Mouse (Mus musculus): ENCODE measurements around the gene Sall1. TPM values are rescaled to one million over a fixed set of nuclear protein-coding genes. Genes with fewer than 3 reads are reported as not detected.

Gene Sall1
- polyA plus RNA-seq, 1 experiment from 2014 or later: 2.8 TPM

DNA sequence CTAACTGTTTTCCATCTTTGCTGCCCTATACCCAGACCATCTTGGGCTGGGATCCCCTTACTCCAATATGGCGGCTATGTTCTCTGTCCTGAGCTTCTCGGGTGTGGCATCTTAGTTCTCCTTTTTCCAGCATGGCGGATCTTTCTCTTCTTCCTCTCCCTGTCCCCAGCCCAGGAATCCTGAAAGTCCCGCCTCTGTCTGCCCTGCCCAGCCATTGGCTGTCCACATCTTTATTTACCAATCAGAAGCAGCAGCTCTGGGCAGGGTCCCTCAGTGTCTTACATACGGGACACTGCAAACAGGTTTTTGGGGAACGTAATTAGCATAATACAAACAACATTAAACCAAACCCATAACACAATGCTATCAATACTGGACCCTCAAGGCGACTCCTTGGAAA lies 8.9 kb upstream of the Sall1 start:
- 89% methylated on average over 7 of the region's 7 CpGs for WGBS
- no peaks in the 10 kb centered on the region for H3K9me3 ChIP-seq (ENCODE audit: control insufficient read depth, low read length)
- H3K9ac ChIP-seq (ENCODE audit: low read length): no peak overlapping the region
- no peaks in the 10 kb centered on the region for H3K36me3 ChIP-seq (ENCODE audit: control insufficient read depth, insufficient read depth, low read length)
- H3K27me3 ChIP-seq (replicated peaks; ENCODE audit: control insufficient read depth, insufficient read depth, low read length): peaks cover 24% of the 10 kb centered on the region
- ATAC-seq (replicated peaks; ENCODE audit: low FRiP score, low TSS enrichment, low read depth): no peak
- DNase-seq (ENCODE audit: low spot score): no peak
- no peaks in the 10 kb centered on the region for H3K4me1 ChIP-seq (replicated peaks; ENCODE audit: control insufficient read depth, insufficient read depth, low read length)
- H3K4me3 ChIP-seq (ENCODE audit: low read depth, low read length): no peak overlapping the region
- H3K4me2 ChIP-seq (ENCODE audit: low read length): no peak overlapping the region
- no peak overlapping the region for H3K27ac ChIP-seq (ENCODE audit: low read depth)

DNA sequence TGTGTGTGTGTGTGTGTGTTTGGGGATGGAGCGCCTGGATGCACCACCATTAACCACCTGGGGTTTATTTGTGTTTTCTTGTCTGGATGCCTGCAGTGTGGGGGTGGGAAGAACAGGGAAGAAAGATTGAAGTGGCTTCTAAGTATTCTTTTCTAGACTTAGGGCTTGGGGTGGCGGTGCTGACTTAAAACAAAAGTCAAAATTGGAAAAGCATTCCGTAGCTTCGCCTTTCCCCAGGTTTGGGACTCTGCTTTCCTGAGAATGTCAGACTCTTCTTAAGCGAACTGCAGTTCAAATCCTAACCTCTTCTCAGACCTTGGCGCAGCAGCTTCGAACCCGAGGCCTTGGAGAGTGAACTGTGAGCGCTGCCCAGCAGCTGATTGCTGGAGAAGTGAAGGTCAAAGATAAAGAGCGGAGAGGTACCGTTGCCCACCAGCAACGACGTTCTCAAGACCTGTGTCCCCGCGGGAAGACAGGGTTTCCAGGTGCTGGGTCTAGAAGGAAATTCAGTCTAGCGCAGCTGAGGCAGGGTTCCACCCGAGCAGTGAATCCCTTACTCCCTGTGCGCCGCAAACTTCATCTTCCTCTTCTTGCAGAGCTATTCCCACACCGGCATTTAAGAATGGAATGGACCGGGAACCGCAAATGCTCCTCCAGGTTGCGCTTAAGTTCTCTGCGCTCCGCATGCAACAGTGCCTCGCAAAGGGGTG lies 2.8 kb upstream of the Sall1 start:
- Histone ChIP-seq H3K4me3 (ENCODE audit: low read depth, low read length) (no peak overlapping the region), H3K4me1 (replicated peaks; ENCODE audit: control insufficient read depth, insufficient read depth, low read length) (peaks cover 1% of the 10 kb centered on the region; the same call in 1 of the 2 replicates), H3K27me3 (replicated peaks; ENCODE audit: control insufficient read depth, insufficient read depth, low read length) (peaks cover 79% of the 10 kb centered on the region), H3K27ac (ENCODE audit: low read depth) (no peak overlapping the region), H3K4me2 (ENCODE audit: low read length) (no peak overlapping the region), H3K9ac (ENCODE audit: low read length) (no peak overlapping the region), H3K36me3 (ENCODE audit: control insufficient read depth, insufficient read depth, low read length) (no peaks in the 10 kb centered on the region), H3K9me3 (ENCODE audit: control insufficient read depth, low read length) (no peaks in the 10 kb centered on the region)
- DNase-seq (ENCODE audit: low spot score) (peak; percentile 70), ATAC-seq (replicated peaks; ENCODE audit: low FRiP score, low TSS enrichment, low read depth) (no peak)
- WGBS: 3% methylated on average over 26 of the region's 26 CpGs

GRCm38 (mm10) chr8:89046226-89046625 lies 2.3 kb upstream of the Sall1 start:
- H3K9me3 ChIP-seq (ENCODE audit: control insufficient read depth, low read length): no peaks in the 10 kb centered on the region
- no peak overlapping the region for H3K27ac ChIP-seq (ENCODE audit: low read depth)
- H3K9ac ChIP-seq (ENCODE audit: low read length): no peak overlapping the region
- ATAC-seq (replicated peaks; ENCODE audit: low FRiP score, low TSS enrichment, low read depth) (no peak), DNase-seq (ENCODE audit: low spot score) (peak; percentile 77)
- under 1% methylated on average over 13 of the region's 15 CpGs for WGBS
- no peaks in the 10 kb centered on the region for H3K36me3 ChIP-seq (ENCODE audit: control insufficient read depth, insufficient read depth, low read length)
- H3K27me3 ChIP-seq (replicated peaks; ENCODE audit: control insufficient read depth, insufficient read depth, low read length): peaks cover 84% of the 10 kb centered on the region
- H3K4me1 ChIP-seq (replicated peaks; ENCODE audit: control insufficient read depth, insufficient read depth, low read length): peaks cover 3% of the 10 kb centered on the region; the same call in 1 of the 2 replicates
- H3K4me2 ChIP-seq (ENCODE audit: low read length): peak overlapping the region; percentile 26; the same call in 1 of the 2 replicates
- H3K4me3 ChIP-seq (ENCODE audit: low read depth, low read length): peak overlapping the region; percentile 13; the same call in 1 of the 2 replicates

DNA sequence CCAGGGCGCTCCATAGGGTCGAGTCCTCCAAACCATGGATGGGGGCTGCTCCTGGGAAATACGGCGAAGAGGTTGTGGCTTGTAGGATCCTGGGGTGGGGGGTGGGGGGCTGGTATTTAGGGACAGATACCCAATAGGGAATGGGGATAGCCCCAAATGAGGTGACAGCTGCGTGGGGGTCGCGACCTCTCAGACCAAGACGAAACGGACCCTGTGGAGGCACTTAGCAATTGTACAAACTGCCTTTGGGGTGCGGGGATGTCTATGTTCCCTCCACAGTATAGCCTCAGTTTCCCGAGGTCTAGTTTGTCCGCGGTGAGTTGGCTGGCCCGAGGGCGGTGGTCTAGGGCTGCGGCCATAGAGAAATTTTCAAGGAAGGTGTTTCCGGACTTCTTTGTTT lies 1.8 kb upstream of the Sall1 start:
- no peak overlapping the region for H3K4me2 ChIP-seq (ENCODE audit: low read length)
- peaks cover 86% of the 10 kb centered on the region for H3K27me3 ChIP-seq (replicated peaks; ENCODE audit: control insufficient read depth, insufficient read depth, low read length)
- H3K27ac ChIP-seq (ENCODE audit: low read depth): no peak overlapping the region
- H3K9ac ChIP-seq (ENCODE audit: low read length): no peak overlapping the region
- peak; percentile 61 for DNase-seq (ENCODE audit: low spot score)
- peak overlapping the region; percentile 13; the same call in 1 of the 2 replicates for H3K4me3 ChIP-seq (ENCODE audit: low read depth, low read length)
- WGBS: 4% methylated on average over 17 of the region's 17 CpGs
- H3K4me1 ChIP-seq (replicated peaks; ENCODE audit: control insufficient read depth, insufficient read depth, low read length): peaks cover 3% of the 10 kb centered on the region; the same call in 1 of the 2 replicates
- H3K36me3 ChIP-seq (ENCODE audit: control insufficient read depth, insufficient read depth, low read length): no peaks in the 10 kb centered on the region
- no peak for ATAC-seq (replicated peaks; ENCODE audit: low FRiP score, low TSS enrichment, low read depth)
- no peaks in the 10 kb centered on the region for H3K9me3 ChIP-seq (ENCODE audit: control insufficient read depth, low read length)

DNA sequence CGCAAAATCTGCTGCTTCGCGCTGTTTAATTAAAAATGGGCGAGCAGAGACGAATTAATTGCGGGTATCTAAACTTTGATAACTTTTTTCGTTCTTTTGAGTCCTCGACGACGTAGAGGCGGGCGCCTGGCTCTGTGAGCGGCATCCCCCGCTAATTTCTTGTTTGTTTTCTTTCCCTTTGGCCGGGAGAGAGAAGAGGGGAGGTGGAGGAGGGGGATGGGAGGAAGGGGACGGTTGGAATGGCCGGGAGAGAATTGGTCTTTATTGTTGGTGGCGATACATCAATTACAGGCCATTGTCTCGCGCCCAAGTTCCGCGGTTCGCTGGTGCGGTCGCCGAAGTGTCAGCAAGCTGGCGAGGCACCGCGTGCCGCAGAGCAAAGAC lies 1.2 kb upstream of the Sall1 start:
- DNase-seq (ENCODE audit: low spot score) (no peak), ATAC-seq (replicated peaks; ENCODE audit: low FRiP score, low TSS enrichment, low read depth) (no peak)
- peak overlapping the region; percentile 85 for H3K4me2 ChIP-seq (ENCODE audit: low read length)
- no peaks in the 10 kb centered on the region for H3K9me3 ChIP-seq (ENCODE audit: control insufficient read depth, low read length)
- no peaks in the 10 kb centered on the region for H3K36me3 ChIP-seq (ENCODE audit: control insufficient read depth, insufficient read depth, low read length)
- H3K4me1 ChIP-seq (replicated peaks; ENCODE audit: control insufficient read depth, insufficient read depth, low read length): peaks cover 3% of the 10 kb centered on the region; the same call in 1 of the 2 replicates
- 0 out of 2 replicates have a peak overlapping the region, but pooled peaks have one; percentile 57 for H3K4me3 ChIP-seq (ENCODE audit: low read depth, low read length)
- H3K9ac ChIP-seq (ENCODE audit: low read length): no peak overlapping the region
- WGBS: 1% methylated on average over 30 of the region's 30 CpGs
- H3K27me3 ChIP-seq (replicated peaks; ENCODE audit: control insufficient read depth, insufficient read depth, low read length): peaks cover 90% of the 10 kb centered on the region
- H3K27ac ChIP-seq (ENCODE audit: low read depth): no peak overlapping the region

DNA sequence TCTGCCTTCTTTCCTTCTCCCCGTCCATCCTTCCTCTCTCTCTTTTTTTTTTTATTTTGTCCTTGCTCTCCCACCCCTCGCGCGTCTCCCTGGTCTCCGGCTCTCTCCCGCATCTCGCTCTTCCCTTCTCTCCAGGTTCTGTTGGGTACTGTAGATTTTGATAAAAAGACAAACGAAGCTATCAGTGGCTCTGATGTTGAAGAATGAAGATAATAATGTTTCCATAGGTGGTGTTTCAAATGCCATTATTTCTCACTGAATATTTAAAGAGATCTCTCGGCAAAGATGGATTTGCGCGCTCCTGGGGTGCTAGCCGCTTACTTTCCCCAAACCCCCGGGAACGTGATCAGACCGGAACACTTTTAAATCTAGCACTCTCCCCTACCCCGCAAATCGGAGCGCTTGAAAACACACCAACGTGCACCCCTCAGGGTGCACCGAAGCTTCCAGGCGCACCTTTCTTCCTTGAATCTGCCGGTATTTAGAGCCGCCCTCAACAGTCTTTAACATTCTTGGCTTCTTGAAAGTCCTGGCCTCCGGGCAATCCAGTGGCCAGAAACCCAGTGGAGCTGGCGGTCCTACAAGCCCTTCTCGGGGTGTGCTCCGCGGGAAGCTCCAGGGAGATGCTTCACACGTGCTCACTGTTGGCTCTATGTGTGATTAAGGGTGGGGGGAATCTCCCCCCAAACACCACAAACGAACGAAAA lies 702 bp upstream of the Sall1 start:
- H3K36me3 ChIP-seq (ENCODE audit: control insufficient read depth, insufficient read depth, low read length): no peaks in the 10 kb centered on the region
- peak overlapping the region; percentile 85 for H3K4me2 ChIP-seq (ENCODE audit: low read length)
- H3K9ac ChIP-seq (ENCODE audit: low read length): no peak overlapping the region
- peaks cover 93% of the 10 kb centered on the region for H3K27me3 ChIP-seq (replicated peaks; ENCODE audit: control insufficient read depth, insufficient read depth, low read length)
- H3K27ac ChIP-seq (ENCODE audit: low read depth): no peak overlapping the region
- H3K9me3 ChIP-seq (ENCODE audit: control insufficient read depth, low read length): no peaks in the 10 kb centered on the region
- ATAC-seq (replicated peaks; ENCODE audit: low FRiP score, low TSS enrichment, low read depth) (no peak), DNase-seq (ENCODE audit: low spot score) (peak; percentile 85)
- WGBS: under 1% methylated on average over 31 of the region's 31 CpGs
- peaks cover 3% of the 10 kb centered on the region; the same call in 1 of the 2 replicates for H3K4me1 ChIP-seq (replicated peaks; ENCODE audit: control insufficient read depth, insufficient read depth, low read length)
- H3K4me3 ChIP-seq (ENCODE audit: low read depth, low read length): peak overlapping the region; percentile 57

DNA sequence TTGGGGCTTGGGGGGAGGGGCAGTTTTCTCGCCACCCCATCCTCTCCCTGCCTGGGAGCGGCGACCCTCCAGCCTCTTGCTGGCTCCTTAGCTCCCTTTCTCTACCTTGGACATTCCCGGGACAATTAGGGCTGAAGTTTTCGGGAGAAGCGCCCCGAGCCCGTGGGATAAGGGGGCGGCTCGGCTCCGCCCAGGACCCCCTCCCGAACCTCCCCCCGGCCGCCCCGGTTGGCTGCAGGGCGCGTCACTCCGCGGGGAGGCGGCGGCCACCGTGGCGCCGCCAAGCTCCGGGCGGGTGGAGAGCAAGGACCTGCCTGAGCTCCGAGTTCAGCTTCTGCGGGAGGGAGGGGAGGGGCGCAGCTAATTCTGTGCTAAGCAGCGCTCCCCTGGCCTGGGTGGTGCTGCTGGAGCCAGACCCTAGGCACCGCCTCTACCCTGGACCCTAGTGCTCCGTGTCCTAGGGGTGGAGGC lies 556 bp downstream of the Sall1 start:
- DNase-seq (ENCODE audit: low spot score) (peak; percentile 82), ATAC-seq (replicated peaks; ENCODE audit: low FRiP score, low TSS enrichment, low read depth) (peak; percentile 70)
- H3K4me1 ChIP-seq (replicated peaks; ENCODE audit: control insufficient read depth, insufficient read depth, low read length): peaks cover 3% of the 10 kb centered on the region; the same call in 1 of the 2 replicates
- no peak overlapping the region for H3K27ac ChIP-seq (ENCODE audit: low read depth)
- peaks cover 98% of the 10 kb centered on the region for H3K27me3 ChIP-seq (replicated peaks; ENCODE audit: control insufficient read depth, insufficient read depth, low read length)
- H3K4me2 ChIP-seq (ENCODE audit: low read length): peak overlapping the region; percentile 85
- WGBS: 2% methylated on average over 29 of the region's 32 CpGs
- no peaks in the 10 kb centered on the region for H3K9me3 ChIP-seq (ENCODE audit: control insufficient read depth, low read length)
- H3K4me3 ChIP-seq (ENCODE audit: low read depth, low read length): peak overlapping the region; percentile 57
- H3K36me3 ChIP-seq (ENCODE audit: control insufficient read depth, insufficient read depth, low read length): no peaks in the 10 kb centered on the region
- H3K9ac ChIP-seq (ENCODE audit: low read length): no peak overlapping the region; the same call in 1 of the 2 replicates

DNA sequence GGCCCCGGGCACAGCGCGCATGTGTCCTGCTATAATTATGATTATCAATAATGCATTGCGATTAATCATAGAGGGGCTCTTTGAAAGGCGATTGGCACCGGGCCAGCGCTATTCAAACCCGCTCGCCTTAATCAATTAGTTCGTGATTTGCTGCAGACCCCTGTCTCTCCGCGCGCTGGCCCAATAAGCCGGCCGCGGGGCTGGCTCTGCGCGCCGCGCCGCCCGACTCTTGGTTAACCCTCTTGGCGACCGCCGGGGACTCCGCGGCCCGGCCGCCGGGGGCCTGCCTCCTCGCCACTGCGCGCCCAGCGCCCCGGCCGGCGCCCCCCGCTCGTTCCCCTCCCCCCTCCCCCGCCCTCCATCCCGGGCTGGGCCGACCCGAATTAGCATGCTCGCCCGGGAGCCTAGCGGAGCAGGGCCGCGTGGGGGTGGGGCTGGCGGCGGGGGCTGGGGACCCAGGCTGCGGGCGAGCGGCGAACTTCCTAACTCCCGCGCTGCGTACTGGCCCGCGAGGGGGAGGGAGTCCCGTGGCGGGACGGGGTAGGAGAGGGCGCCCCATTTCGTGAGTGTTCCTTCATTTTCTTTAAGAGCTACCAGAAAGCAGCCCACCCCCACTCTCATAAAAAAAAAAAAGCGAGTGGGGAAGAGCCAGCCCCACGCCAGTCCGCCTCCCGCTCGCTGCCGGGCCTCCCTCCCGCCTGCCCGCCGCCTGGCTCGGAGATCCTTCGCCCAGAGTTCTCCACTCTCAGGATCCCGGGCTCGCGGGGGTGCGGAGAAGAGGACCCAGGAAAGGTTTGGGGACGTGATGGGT lies 1.2 kb downstream of the Sall1 start:
- H3K9me3 ChIP-seq (ENCODE audit: control insufficient read depth, low read length): no peaks in the 10 kb centered on the region
- WGBS: under 1% methylated on average over 76 of the region's 80 CpGs
- H3K27me3 ChIP-seq (replicated peaks; ENCODE audit: control insufficient read depth, insufficient read depth, low read length): peaks cover 96% of the 10 kb centered on the region
- H3K4me3 ChIP-seq (ENCODE audit: low read depth, low read length): peak overlapping the region; percentile 57
- peak overlapping the region; percentile 38; the same call in 1 of the 2 replicates for H3K27ac ChIP-seq (ENCODE audit: low read depth)
- H3K36me3 ChIP-seq (ENCODE audit: control insufficient read depth, insufficient read depth, low read length): no peaks in the 10 kb centered on the region
- H3K4me1 ChIP-seq (replicated peaks; ENCODE audit: control insufficient read depth, insufficient read depth, low read length): peaks cover 3% of the 10 kb centered on the region; the same call in 1 of the 2 replicates
- H3K9ac ChIP-seq (ENCODE audit: low read length): peak overlapping the region; percentile 57
- DNase-seq (ENCODE audit: low spot score) (peak; percentile 78), ATAC-seq (replicated peaks; ENCODE audit: low FRiP score, low TSS enrichment, low read depth) (peak; percentile 71)
- peak overlapping the region; percentile 85 for H3K4me2 ChIP-seq (ENCODE audit: low read length)
